Mouse (Mus musculus): ENCODE results near the gene Fiz1.
A peak's percentile ranks its signal among the peaks of the same experiment; 100 is the strongest.

Fiz1 gene

GRCm38 (mm10) chr7:4996934-4997333 is 17.6 kb downstream of the Fiz1 start:
- DNase-seq (ENCODE audit: low read depth), result no peak

DNA sequence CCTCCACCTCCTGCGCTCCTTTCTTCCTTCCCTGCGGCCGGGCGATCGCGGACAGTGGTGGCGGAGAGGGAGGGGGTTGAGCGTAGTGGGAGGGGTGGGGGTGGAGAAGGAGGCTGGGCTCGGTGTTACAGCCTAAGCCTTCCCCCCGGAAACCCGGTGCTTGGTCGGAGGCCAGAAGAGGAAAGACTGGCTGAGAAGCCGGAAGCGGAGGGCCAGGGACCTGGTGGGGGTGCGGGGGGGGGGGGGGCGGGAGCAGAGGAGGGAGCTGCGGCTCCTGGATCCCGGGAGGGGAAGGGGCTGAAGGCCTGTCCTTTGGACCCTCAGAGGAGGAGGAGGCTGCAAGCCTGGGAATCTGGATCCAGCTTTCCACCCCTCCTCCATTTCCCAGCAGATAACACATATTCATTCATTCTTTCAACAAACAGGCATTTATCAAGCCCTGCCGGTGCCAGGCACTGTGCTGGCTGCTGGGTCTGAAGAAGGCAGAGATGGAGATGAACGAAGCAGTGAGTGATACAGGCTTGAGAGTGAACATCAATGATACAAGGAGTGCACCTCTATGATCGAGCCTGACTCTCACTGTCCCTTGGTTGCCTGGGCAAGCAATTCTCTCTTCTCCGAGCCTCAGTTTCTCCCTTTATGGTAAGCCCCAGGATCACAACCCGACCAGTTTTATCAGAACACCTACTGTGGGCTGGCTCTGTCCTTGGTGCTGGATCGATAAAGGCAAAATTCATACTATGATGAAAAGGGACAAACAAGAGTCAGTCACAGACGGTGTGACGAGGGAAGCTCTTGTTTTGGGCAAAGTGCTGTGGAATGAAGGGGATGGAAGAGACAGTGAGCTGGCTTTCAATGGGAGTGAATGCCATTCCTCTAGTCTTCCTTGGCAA is 18.2 kb downstream of the Fiz1 start, which contains the start of gene Zfp579:
Zfp579 (minus strand) TSS at position 156 of the 893 bp plus-strand sequence.
- peak; percentile 94 for DNase-seq (ENCODE audit: low read depth)

- no peak for DNase-seq (ENCODE audit: low read depth)
These were observed 19.1 kb downstream of the Fiz1 start for GRCm38 (mm10) chr7:4995268-4996002.

DNA sequence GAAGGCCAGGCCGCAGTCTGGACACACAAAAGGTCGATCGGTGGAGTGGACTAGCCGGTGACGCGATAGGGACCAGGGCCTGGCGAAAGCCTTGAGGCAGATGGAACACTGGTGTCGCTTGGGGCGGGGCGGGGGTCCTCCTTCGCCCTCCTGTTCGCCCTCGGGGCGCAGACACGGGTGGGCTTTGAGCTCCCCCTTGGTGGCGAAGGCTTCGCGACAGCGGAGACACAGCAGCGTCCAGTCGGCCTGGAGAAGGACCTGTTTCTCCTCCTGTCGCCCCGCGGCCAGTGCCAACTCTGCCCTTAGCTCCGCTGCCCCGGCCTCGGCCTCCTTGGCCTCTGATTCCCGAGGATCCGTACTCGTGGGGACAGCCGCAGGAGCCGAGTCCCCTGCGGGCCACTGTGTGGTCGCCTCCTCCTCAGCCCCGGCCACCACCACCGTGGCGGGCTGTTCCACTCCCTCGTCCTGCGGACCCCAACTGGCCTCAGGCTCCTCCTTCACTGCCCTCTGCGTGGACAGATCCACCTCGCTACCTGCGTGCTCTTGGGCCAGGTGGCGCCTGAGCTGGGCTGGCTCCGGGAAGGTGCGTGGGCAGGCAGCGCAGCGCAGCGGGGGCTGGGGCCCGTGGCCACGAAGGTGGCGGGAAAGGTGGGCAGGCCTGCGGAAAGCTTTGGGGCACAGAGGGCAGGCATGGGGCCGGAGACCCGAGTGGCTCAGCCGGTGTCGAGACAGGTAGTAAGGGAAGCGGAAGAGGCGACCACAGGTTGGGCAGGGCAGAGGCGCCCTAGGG is 20.3 kb downstream of the Fiz1 start:
- no peak for DNase-seq (ENCODE audit: low read depth)

- DNase-seq (ENCODE audit: low read depth), result no peak
These were observed 21.0 kb downstream of the Fiz1 start for GRCm38 (mm10) chr7:4993347-4993998.

- DNase-seq (ENCODE audit: low read depth), result no peak
These were observed 26.2 kb downstream of the Fiz1 start for GRCm38 (mm10) chr7:4988250-4988649.

- peak; percentile 31 for DNase-seq (ENCODE audit: low read depth)
These were observed 37.7 kb downstream of the Fiz1 start for GRCm38 (mm10) chr7:4976832-4977231.

- no peak for DNase-seq (ENCODE audit: low read depth)
These were observed 39.0 kb downstream of the Fiz1 start for GRCm38 (mm10) chr7:4975455-4975854.

DNA sequence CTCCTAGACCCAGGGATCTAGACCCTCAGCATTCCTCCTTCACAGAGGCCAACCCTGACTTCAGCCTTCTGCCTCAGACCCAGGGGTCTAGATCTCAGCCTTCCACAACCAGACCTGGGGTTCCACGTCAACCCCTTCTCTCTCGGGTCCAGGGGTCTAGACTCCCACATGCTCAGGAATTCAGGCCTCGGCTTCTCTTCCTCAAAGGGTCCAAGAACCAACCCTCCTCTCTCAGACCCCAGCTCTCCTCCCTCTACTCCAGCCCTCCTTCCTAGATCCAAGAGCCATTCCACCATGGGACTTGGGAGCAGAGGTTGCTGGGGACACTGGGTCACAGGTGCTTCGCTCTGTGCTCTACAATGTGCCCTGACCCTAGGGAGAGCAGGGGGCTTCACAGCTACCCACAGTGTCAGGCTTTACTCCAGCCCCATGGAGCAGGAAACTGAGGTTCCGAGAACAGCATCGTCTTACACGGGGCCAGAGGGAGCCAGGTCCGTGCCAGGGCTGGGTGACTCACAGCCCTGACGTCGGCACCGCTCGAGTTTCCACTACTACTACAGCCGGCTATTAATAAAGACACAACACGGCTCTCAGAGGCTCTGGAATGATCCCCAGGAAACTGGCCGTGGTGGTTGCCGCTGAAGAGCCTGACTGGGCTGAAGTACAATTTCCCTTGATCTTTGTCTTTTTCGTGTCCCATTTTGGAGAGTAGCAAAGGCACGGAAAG is 42.0 kb downstream of the Fiz1 start:
- DNase-seq (ENCODE audit: low read depth), result peak; percentile 87

GRCm38 (mm10) chr7:4971710-4972109 is 42.8 kb downstream of the Fiz1 start:
- DNase-seq (ENCODE audit: low read depth), result no peak

DNA sequence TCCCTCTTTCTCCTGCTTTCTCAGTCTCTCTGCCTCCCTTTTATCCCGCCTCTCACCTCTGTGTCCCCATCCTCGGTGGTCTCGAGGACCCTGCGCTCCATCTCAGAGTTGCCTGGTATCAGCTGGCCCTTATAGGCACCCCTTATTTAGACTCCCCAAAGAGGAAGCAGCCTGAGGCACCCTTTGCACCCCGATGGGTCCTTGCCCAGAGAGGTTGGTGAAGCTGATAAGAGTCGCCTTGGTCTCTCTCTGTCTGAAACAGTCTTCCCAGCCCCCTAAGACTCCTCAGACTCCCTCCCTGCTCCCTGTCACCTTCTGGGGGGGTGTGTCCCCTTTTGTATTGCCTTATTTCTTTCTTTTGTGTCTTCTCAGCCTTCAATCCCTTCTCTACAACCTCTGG is 43.4 kb downstream of the Fiz1 start, which contains the start of gene Sbk3:
Sbk3 (minus strand) TSS at position 101 of the 400 bp plus-strand sequence.
- DNase-seq (ENCODE audit: low read depth), result no peak

- no peak for DNase-seq (ENCODE audit: low read depth)
These were observed 49.5 kb downstream of the Fiz1 start for GRCm38 (mm10) chr7:4964988-4965387.

DNA sequence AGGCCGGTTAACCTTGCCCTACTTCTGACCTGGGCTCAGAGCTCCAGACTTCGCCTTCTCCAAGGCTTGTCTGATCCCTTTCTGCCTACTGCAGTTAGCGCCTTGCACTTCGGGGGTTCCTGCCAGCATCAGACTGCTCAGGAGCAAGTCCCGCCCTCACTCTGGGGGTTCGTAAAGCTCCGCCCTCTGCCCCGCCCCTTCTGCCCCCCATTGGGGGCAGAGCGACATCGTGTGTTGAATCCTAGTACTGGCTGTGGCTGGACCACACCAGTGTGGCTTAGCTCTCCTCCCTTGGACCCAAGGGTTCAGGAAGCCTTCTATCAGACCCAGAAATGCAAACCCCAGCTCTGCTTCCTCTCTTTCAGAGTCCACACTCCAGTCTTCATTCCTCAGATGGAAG is 50.2 kb downstream of the Fiz1 start, which contains the start of gene Sbk2:
Sbk2 (minus strand) TSS at position 135 of the 400 bp plus-strand sequence.
- DNase-seq (ENCODE audit: low read depth), result peak; percentile 87

GRCm38 (mm10) chr7:4963527-4963926 is 51.0 kb downstream of the Fiz1 start:
- DNase-seq (ENCODE audit: low read depth), result no peak

- no peak for DNase-seq (ENCODE audit: low read depth)
These were observed 57.1 kb downstream of the Fiz1 start for GRCm38 (mm10) chr7:4957361-4957760.
